Mouse (Mus musculus): Measurements from ENCODE around the gene St6gal2. TPM values are rescaled to one million over a fixed set of nuclear protein-coding genes. Genes with fewer than 3 reads are reported as not detected.

The St6gal2 gene
- total RNA-seq, 2 experiments from 2014 or later = 17.3 to 17.4 TPM

Other genes starting within 250 kb of the St6gal2 start
- not detected for gene Vmn2r118, start 179.8 kb downstream of the St6gal2 start, total RNA-seq (2021)